Mouse (Mus musculus): ENCODE measurements at regions not wholly inside any gene's neighbourhood (a gene's known extent, or its start where the extent isn't known, plus 50 kb on each side); places are given as distances from the start of the nearest gene placed in this dataset.

- DNase-seq (ENCODE audit: low read depth, low spot score): no peak
These were observed 79.5 kb upstream of the Pkdcc start for GRCm38 (mm10) chr17:83135441-83136120.

DNA sequence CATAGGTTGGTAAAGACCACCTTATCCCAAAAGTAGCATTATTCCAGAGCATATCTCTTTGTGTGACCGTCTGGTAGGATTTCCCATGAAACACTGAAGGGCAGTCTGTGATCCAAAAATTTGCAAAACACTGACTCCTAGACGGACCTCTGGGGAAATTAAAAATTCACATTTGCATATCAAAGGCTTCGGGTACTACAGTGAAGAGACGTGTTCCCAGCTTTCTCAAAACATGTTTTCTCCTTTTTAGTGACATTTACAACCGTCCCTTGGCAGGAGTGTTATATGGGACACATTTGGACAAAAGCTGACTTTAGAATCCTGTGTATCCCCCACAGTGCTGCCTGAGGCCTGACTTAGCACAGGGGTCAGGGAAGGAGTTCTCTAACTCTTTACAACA lies 78.8 kb upstream of the Pkdcc start:
- DNase-seq (ENCODE audit: low read depth, low spot score): no peak

GRCm38 (mm10) chr17:83137720-83138119 lies 77.4 kb upstream of the Pkdcc start:
- no peak for DNase-seq (ENCODE audit: low read depth, low spot score)

DNA sequence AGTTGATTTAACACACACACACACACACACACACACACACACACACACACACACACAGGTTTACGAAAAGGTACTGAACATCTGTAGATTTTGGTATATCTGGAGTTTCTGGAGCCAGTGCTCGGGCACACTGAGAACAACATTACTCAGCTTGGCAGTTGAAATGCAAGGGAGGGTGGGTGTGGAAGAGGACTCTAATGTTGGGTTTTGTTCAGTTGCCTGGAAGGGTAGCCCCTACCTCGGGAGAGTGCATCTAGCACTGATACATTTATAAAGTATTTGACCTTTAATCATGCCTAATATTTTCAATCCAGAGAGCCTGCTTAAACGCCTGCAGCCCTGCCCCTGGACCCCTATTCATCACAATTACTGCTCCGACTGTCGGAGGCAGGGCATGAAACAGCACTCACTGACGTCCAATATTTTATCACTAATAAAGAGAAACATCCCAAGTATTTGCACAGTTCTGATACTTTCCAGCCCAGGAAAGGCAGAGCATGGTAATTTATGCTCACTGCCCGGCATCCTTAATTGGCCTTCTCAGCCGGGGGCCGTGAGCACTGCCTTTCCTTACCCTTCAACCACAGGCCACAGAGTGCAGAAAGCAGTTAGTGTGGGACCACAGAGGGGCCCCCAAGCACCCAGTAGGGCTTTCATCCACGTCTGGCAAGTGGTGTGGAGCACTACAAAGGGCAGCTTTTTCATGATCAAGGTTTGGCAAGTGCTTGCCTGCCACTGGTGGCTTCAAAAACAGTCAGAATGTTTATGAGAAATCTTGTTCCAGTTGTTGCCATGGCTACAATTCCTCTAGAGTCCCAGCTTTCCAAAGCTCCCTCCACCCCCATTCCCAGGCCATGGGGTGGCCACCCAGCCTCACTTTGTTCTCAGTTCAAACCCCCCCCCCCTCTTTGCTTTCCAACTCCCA lies 76.3 kb upstream of the Pkdcc start:
- DNase-seq (ENCODE audit: low read depth, low spot score): no peak

- DNase-seq (ENCODE audit: low read depth, low spot score): no peak
These were observed 66.6 kb upstream of the Pkdcc start for GRCm38 (mm10) chr17:83148371-83148929.

DNA sequence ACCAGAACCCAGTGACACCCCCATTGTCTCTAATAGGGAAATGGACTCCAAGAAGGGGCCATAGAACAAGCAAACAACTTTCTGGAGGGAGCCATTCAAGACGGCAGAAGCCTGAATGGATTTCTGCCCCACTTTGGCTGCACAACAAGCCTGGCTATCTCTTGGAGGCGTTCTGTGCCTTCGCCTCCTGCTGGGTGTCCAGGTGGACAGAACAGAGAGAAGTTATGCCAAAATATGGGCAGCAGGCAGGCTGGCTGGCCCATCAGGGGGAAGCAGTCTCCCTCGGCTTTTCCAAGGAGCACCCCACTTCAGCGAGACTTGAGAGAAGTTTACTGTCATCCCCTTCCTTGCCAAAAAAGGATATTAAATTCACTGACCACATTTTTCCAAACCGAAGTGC lies 65.8 kb upstream of the Pkdcc start:
- DNase-seq (ENCODE audit: low read depth, low spot score): no peak

GRCm38 (mm10) chr17:83155106-83155505 lies 60.0 kb upstream of the Pkdcc start:
- DNase-seq (ENCODE audit: low read depth, low spot score): no peak

DNA sequence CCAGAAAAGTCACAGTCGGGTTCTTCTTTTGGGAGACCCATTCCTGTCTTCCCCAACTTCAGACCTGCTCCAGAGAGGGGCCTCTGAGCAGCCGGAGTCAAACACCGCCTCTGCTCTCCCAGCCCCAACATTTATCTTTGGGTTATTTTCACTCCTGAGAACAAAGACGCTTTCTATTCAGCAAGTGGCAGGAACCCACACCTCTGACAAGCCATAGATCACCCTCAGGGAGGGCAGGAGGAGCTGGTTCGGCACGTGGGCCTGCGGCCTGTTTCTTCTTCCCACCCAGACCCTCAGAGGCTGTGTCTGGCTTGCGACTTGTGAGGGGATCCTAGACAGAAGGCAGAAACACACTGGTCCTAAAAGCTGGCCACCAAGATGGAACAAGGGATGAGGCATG lies 58.4 kb upstream of the Pkdcc start:
- DNase-seq (ENCODE audit: low read depth, low spot score): no peak

GRCm38 (mm10) chr17:83158053-83158452 lies 57.0 kb upstream of the Pkdcc start:
- DNase-seq (ENCODE audit: low read depth, low spot score): no peak

DNA sequence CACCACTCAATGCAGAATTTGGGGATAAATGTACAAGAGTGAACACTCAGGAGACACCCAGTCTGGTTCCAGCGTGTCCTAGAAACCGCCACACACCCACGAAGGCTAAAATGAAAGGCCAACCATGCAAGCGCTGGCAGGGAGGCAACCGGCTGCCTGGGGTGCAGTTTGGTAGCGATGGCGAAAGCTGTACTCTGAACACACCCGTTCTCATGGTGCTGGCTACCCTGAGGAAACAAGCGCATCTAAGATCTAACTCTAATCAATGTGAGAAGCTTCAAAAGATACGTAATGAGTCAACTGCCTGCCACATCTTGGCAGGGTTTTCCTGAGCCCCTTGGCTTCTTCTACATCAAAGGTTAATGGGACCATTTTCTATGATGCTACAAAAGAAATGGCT lies 56.4 kb upstream of the Pkdcc start:
- no peak for DNase-seq (ENCODE audit: low read depth, low spot score)

- DNase-seq (ENCODE audit: low read depth, low spot score): no peak
These were observed 55.5 kb upstream of the Pkdcc start for GRCm38 (mm10) chr17:83159634-83160033.

DNA sequence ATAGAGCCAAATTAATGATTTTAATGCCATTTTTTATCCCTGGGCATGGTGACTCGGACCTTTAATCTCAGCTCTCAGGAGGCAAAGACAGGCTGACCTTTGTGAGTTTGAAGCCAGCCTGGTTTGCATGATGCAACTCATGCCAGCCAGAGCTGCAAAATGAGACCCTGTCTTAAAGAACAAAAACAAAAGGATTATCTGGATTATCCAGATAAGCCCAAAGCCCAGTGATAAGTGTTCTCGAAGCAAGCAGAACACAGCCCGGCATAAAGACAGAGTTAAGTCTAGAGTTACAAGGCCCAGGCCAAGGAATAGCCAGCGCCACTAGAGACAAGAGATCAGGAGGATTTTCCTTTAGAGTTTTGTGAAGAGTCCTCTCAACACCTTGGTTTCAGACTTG lies 54.8 kb upstream of the Pkdcc start:
- DNase-seq (ENCODE audit: low read depth, low spot score): no peak

- DNase-seq (ENCODE audit: low read depth, low spot score): no peak
These were observed 53.4 kb upstream of the Pkdcc start for GRCm38 (mm10) chr17:83161731-83162130.

DNA sequence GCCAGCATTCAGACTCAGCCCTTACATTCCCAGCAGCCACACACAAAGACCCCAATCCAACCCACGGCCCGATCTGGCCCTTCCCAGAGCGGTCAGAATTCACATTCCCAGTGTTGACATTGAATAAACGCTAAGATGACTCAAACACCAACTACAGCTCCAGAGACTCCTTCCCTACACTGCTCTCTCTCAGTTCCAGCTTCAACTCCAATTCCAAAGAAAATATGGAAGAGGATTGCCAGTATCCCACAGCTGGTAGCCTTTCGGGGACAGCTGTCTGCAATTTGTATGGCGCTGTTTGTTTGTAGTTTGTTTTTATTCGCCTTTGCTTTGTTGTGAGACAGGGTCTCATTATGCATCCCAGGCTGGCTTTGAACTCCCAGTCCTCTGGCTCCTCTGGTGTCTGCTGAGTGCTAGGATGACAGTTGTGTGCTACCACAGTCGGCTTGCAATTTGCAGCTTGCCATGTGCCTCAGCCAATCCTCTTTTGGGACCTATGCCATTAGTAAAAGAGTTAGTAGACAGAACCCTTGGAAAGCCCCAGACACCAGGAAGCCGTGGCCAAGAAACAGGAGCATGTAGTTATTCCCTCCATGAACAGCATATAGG lies 51.0 kb upstream of the Pkdcc start:
- no peak for DNase-seq (ENCODE audit: low read depth, low spot score)

DNA sequence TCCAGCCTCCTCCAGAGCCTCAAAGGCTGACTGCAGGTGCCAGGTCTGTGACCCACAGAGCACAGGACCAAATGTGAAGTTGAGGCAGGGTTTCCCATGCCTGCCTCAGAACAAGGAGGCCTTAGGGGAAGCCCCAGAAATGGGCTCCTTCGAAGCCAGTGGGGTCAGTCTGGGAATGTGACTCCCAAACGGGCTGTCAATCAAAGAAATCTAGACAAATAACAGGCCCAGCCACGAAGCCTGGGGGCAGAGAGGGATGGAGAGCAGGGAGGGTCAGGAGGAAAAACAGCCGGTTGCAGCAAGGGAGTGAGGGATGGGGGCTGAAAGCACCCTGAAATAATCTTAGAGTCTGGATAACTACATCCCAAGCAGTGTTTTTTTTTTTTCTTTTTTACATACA lies 50.4 kb upstream of the Pkdcc start:
- DNase-seq (ENCODE audit: low read depth, low spot score): no peak

- no peak for DNase-seq (ENCODE audit: low read depth, low spot score)
These were observed 50.0 kb upstream of the Pkdcc start for GRCm38 (mm10) chr17:83165140-83165539.
